Mouse (Mus musculus): ENCODE measurements around the gene Ccpg1os. TPM values are rescaled to one million over a fixed set of nuclear protein-coding genes. Genes with fewer than 3 reads are reported as not detected.
A peak's percentile ranks its signal among the peaks of the same experiment; 100 is the strongest.

Ccpg1os gene
- total RNA-seq (2022) = 10 to 100 TPM; 10.9 to 14.0 (median 12.2) TPM

- DNase-seq (ENCODE audit: low spot score in 2 of 2) = peak; percentile 86 to 99
Observed at GRCm38 (mm10) chr9:72985250-72986220, at the start of gene Ccpg1os, which contains the start of gene Ccpg1. Ccpg1os (minus strand) TSS chr9:72985382. Ccpg1 (plus strand) TSS chr9:72985429.

- DNase-seq (ENCODE audit: low spot score in 2 of 2) = no peak
Observed at GRCm38 (mm10) chr9:73033406-73033805, 48.2 kb upstream of the Ccpg1os start.

- no peak for DNase-seq (ENCODE audit: low spot score in 2 of 2)
Observed at GRCm38 (mm10) chr9:73031421-73031820, 46.2 kb upstream of the Ccpg1os start.

GRCm38 (mm10) chr9:73030443-73030842, 45.3 kb upstream of the Ccpg1os start:
- no peak for DNase-seq (ENCODE audit: low spot score in 2 of 2)

GRCm38 (mm10) chr9:73025818-73026636, 40.8 kb upstream of the Ccpg1os start:
- no peak for DNase-seq (ENCODE audit: low spot score in 2 of 2)

- no peak for DNase-seq (ENCODE audit: low spot score in 2 of 2)
Observed at GRCm38 (mm10) chr9:73020566-73021097, 35.5 kb upstream of the Ccpg1os start.

GRCm38 (mm10) chr9:73019841-73020240, 34.7 kb upstream of the Ccpg1os start:
- DNase-seq (ENCODE audit: low spot score in 2 of 2) = no peak

- no peak for DNase-seq (ENCODE audit: low spot score in 2 of 2)
Observed at GRCm38 (mm10) chr9:73014724-73015123, 29.5 kb upstream of the Ccpg1os start.

GRCm38 (mm10) chr9:73012629-73013028, 27.4 kb upstream of the Ccpg1os start:
- DNase-seq (ENCODE audit: low spot score in 2 of 2) = no peak

GRCm38 (mm10) chr9:73008384-73008783, 23.2 kb upstream of the Ccpg1os start:
- no peak for DNase-seq (ENCODE audit: low spot score in 2 of 2)

- no peak for DNase-seq (ENCODE audit: low spot score in 2 of 2)
Observed at GRCm38 (mm10) chr9:73006175-73006574, 21.0 kb upstream of the Ccpg1os start.

GRCm38 (mm10) chr9:73005106-73005505, 19.9 kb upstream of the Ccpg1os start:
- no peak for DNase-seq (ENCODE audit: low spot score in 2 of 2)

GRCm38 (mm10) chr9:73004076-73004475, 18.9 kb upstream of the Ccpg1os start:
- no peak for DNase-seq (ENCODE audit: low spot score in 2 of 2)

GRCm38 (mm10) chr9:73002177-73002576, 17.0 kb upstream of the Ccpg1os start:
- no peak for DNase-seq (ENCODE audit: low spot score in 2 of 2)

GRCm38 (mm10) chr9:73001314-73002011, 16.3 kb upstream of the Ccpg1os start:
- no peak for DNase-seq (ENCODE audit: low spot score in 2 of 2)

- no peak for DNase-seq (ENCODE audit: low spot score in 2 of 2)
Observed at GRCm38 (mm10) chr9:73000487-73000886, 15.3 kb upstream of the Ccpg1os start.

- no peak for DNase-seq (ENCODE audit: low spot score in 2 of 2)
Observed at GRCm38 (mm10) chr9:72996806-72997205, 11.6 kb upstream of the Ccpg1os start.

- no peak for DNase-seq (ENCODE audit: low spot score in 2 of 2)
Observed at GRCm38 (mm10) chr9:72996167-72996566, 11.0 kb upstream of the Ccpg1os start.

GRCm38 (mm10) chr9:72992576-72992975, 7.4 kb upstream of the Ccpg1os start:
- no peak for DNase-seq (ENCODE audit: low spot score in 2 of 2)

GRCm38 (mm10) chr9:72991420-72991819, 6.2 kb upstream of the Ccpg1os start:
- DNase-seq (ENCODE audit: low spot score in 2 of 2) = no peak

- DNase-seq (ENCODE audit: low spot score in 2 of 2) = no peak
Observed at GRCm38 (mm10) chr9:72988706-72989105, 3.5 kb upstream of the Ccpg1os start.

All from left cerebral cortex, adult 8-10 months (tissue).